Mouse (Mus musculus) thymus, adult 18-20 months (tissue): ENCODE data around the gene Kcnip3.
A peak's percentile ranks its signal among the peaks of the same experiment; 100 is the strongest.

Experiments used
- DNase-seq, 2 experiments: peaks; one replicate each; pipeline ENCODE4 v3.0.0; 2022; ENCODE audit warnings: mixed read lengths in 2 of 2

The Kcnip3 gene

GRCm38 (mm10) chr2:127470183-127470582 is 51.7 kb downstream of the Kcnip3 start:
- no peak for DNase-seq

- DNase-seq: no peak
Observed at GRCm38 (mm10) chr2:127462314-127462713, 59.6 kb downstream of the Kcnip3 start.

- no peak for DNase-seq
Observed at GRCm38 (mm10) chr2:127461351-127461750, 60.5 kb downstream of the Kcnip3 start.

- no peak for DNase-seq
Observed at GRCm38 (mm10) chr2:127459341-127459740, 62.6 kb downstream of the Kcnip3 start.

GRCm38 (mm10) chr2:127453764-127454163 is 68.1 kb downstream of the Kcnip3 start:
- DNase-seq: peak in 1 of 2 experiments; percentile 24

GRCm38 (mm10) chr2:127453141-127453540 is 68.8 kb downstream of the Kcnip3 start:
- DNase-seq: no peak

- DNase-seq: no peak
Observed at GRCm38 (mm10) chr2:127451748-127452147, 70.1 kb downstream of the Kcnip3 start.

GRCm38 (mm10) chr2:127449691-127450090 is 72.2 kb downstream of the Kcnip3 start:
- DNase-seq: no peak

GRCm38 (mm10) chr2:127446847-127447246 is 75.0 kb downstream of the Kcnip3 start:
- DNase-seq: no peak

GRCm38 (mm10) chr2:127444055-127444789 is 77.7 kb downstream of the Kcnip3 start, which contains the start of gene Fahd2a:
TSS of gene Fahd2a (minus strand) at chr2:127444565.
- peak; percentile 78 to 85 for DNase-seq

- DNase-seq: no peak
Observed at GRCm38 (mm10) chr2:127437697-127438096, 84.2 kb downstream of the Kcnip3 start.

- no peak for DNase-seq
Observed at GRCm38 (mm10) chr2:127435554-127435953, 86.3 kb downstream of the Kcnip3 start.

- DNase-seq: no peak
Observed at GRCm38 (mm10) chr2:127435135-127435534, 86.8 kb downstream of the Kcnip3 start.

GRCm38 (mm10) chr2:127433487-127434295 is 88.2 kb downstream of the Kcnip3 start:
- no peak for DNase-seq

GRCm38 (mm10) chr2:127430238-127430637 is 91.7 kb downstream of the Kcnip3 start:
- no peak for DNase-seq

GRCm38 (mm10) chr2:127424977-127425376 is 96.9 kb downstream of the Kcnip3 start, which contains the start of gene Gpat2:
TSS of gene Gpat2 (plus strand) at chr2:127425199.
- no peak for DNase-seq

- DNase-seq: no peak
Observed at GRCm38 (mm10) chr2:127418266-127418970, 103.5 kb downstream of the Kcnip3 start.

- DNase-seq: no peak
Observed at GRCm38 (mm10) chr2:127416706-127417105, 105.2 kb downstream of the Kcnip3 start.

GRCm38 (mm10) chr2:127415806-127416205 is 106.1 kb downstream of the Kcnip3 start:
- no peak for DNase-seq

GRCm38 (mm10) chr2:127411126-127411525 is 110.8 kb downstream of the Kcnip3 start:
- DNase-seq: no peak
